Mouse (Mus musculus) testis, postnatal 14 days (tissue): ENCODE measurements at regions not wholly inside any gene's neighbourhood (a gene's known extent, or its start where the extent isn't known, plus 50 kb on each side); places are given as distances from the start of the nearest gene placed in this dataset.
"Not testable (repeated sequence)": the region's sequence is repeated elsewhere in the genome, so short reads cannot be mapped to it uniquely, and the experiment has no call there.

ENCODE experiments used
- DNase-seq: peaks from one replicate; pipeline ENCODE4 v3.0.0; 2021; ENCODE audit warnings: low spot score

DNA sequence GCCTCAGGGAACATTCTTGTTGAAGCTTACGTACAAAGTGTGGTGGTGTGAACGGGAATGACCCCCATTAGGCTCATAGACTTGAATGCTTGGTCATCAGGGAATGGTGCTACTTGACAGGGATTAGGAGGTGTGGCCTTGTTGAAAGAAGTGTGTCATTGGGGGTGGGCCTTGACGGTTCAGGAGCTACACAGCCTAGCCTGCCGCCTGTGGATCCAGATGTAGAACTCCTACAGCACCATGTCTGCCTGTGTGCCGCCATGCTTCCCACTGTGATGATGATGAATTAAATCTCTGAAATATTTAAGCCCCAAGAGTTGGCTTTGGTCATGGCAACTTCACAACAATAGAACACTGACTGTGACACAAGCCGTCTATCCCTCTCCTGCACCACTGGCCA, 163.6 kb downstream of the Ankrd50 start:
- DNase-seq = no peak

DNA sequence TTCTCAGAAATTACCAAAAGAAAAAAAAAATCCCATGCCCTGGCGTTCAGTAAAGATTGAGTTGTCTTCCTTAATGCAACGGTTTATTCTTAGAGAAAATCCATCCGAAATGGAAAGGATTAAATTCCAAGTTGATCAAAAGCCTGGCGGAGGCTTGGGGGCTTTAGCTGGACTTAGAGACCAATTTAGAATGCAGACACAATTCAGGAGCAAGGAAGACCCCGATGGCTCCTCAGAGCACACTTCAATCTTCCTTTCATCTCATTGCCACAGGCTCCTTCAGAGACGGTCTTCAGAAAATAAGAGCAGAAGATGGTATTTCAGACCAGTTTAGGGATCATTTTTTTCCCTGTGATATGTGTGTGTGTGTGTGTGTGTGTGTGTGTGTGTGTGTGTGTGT, 171.8 kb downstream of the Ankrd50 start:
- no peak for DNase-seq

DNA sequence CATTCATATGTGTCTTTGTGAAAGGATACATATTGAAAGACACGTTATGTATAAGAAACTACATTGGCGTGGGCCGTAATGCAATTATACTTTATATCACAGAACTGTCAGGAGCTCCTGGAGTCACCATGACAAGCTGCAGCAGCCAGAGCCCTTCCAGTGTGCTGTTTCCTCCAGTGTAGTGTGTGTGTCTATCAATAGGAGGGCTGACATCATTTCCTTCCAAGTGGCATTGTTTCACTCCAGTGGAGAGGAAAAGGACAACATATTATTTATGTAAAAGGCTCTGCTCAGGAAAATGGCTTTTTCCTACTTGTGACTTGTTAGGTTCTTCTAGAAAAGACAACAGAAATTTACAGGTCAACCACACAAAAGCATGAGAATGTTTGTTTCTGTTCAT, 172.5 kb downstream of the Ankrd50 start:
- no peak for DNase-seq

DNA sequence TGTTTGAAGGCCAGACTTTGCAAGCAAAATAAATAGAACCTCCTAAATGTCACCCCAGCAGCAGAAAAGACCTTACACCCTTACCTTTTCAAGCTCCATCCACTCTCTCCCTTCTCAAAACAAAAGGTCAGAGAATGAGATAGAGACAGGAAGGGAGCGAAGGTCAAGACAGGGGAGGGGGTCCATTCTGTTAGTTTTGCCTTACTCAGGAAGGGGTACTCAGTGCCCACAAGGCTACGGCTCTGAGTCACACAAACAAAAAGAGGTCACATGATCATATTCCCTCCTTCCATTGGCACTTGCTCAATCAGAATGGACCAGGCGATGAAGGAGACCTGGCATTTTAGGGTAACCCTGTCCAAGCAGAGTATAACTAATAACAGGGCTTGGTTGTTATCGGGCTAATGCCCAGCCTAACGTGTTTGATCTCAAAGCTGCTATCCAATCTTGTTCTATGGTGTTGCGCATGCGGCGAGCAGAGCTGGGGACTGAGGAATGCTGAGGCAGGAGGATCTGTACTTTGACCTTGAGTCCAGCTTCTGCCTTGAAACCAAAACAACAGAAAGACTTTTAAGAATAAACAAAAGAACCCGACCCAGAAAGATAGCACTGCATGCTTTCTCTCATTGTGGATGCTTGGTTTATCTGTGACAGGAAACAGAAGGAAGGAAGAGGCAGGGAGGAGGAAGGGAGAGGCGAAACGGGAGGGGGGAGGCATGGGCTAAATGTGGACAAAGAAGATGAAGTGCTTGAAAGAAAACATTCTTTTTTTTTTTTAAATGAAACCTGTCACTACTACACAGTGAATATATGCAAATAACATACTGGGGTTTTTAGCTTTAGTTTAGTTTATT, 184.5 kb downstream of the Ankrd50 start:
- no peak for DNase-seq

DNA sequence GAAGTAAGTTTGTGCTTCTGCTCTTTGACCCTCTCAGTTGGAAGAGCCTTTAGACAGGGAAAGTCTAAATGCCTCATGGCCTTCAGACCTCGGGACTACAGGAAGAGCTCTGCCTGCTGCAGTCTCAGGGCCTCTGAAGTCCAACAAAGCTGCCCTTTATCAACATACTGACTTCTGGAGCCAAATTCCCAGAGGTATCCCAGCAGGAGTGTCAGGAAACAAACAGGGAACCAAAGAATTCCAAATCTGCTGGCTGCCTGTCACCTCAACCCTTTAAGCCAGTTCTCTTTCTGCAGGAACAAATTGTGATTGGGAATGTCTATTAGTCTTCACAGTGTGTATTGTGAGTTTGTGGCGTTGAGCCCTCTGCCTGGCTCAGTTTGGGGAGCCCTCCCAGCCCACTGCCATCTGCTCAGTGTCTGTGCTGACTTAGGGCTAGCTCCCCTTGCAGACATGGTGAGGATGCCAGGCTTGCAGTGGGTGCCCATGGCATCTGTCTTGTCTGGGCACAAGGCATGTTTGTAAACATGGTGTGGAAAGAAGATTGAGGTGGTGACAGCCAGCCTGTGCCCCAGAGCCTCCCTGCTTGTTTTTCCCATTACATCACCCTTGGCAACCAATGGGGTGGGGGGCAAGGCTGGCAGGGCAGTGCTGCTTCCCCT, 185.3 kb downstream of the Ankrd50 start:
- no peak for DNase-seq

GRCm38 (mm10) chr3:38297499-38297898, 187.1 kb downstream of the Ankrd50 start:
- no peak for DNase-seq

DNA sequence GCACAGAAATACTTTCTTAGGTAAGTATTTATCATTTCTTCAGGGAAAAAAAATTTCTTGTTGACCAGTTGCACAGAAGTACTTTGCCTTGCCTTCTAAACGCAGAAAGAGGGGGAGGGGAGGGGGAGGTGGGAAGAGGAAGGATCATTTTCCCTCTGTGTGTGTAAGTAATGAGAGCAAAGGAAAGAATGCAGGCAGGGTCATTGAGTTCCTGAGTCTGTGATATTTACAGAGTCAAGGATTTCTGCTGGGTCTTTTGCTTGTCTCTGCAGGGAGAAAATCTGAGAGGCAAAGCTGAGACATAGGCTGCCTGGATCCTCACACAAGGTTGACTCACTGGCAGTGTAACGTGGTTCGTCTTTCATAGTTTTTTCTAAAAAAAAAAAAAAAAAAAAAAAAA, 195.6 kb downstream of the Ankrd50 start:
- no peak for DNase-seq

GRCm38 (mm10) chr3:38283687-38284124, 200.9 kb downstream of the Ankrd50 start:
- no peak for DNase-seq

DNA sequence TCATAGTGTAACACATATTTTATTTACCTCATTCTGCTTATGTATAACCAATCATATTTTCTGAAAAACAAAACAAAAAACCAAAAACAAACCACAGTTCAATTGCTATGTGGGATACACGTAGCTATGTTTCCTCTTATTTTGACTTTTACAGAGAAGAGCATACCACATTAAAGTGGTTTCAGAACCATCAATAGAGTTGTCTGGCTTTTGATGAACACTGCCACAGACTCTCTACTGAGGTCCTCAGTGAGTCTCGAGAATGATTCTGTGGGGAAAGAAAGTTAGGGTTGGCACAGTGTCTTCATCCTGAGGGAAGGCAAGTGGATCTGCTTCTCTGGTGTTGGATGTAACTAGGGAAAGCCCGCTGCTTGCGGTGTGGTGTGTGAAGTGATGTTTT, 201.8 kb downstream of the Ankrd50 start:
- no peak for DNase-seq

DNA sequence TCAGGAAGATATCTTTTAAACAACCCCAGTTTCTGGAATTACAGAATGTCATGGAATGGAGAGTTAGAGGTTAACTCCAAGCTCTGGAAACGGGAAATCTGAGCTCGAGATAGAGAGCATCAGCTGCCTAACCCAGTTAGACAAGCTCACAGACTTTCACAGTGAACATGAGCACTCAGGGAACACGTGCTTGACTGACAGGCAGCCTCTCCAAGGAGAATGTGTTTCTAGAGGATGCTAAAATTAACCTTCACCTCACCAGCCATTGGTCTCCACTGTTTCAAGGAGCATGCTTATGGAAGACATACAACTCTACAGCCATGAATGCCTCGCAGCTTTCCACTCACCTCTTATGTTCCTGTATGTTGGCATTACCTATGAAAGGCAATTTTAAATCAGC, 203.0 kb downstream of the Ankrd50 start:
- DNase-seq = no peak

DNA sequence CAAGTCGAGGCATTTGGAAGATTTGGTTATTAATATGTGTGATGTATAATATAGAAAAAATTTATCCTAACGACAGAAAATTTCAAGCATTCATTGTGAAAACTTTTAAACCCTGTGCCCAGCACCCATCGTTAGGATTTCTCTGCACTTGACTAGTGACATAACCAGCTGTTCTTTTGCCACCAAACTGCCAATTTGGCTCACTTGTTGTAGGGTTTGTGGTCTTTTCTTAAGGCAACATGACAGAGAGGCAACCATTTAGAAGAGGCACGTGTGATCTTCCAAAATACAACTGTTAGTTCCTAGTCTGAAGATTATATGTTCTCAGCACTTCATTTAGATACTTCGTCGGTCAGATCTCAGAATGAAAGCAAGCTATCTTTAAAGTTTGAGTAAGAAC, 203.8 kb downstream of the Ankrd50 start:
- no peak for DNase-seq

DNA sequence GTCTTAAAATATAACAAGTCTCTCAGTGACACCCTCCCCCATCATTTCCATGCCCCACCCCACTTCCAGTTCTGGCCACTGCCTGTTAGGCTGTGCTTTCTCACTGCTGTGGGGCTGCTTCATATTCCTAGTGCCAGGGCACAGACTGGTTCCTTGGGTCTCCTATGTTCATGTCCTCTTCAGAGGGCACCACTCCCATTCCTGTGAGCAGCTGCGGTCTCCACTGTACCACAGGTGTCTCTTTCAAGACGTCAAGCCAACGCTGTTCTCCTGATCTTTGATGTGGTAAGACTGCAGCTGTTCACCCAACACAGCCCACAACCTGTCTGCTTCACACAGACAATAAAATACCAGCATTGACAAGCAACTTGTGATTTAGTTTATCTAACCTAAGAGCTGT, 204.5 kb downstream of the Ankrd50 start:
- DNase-seq = no peak

DNA sequence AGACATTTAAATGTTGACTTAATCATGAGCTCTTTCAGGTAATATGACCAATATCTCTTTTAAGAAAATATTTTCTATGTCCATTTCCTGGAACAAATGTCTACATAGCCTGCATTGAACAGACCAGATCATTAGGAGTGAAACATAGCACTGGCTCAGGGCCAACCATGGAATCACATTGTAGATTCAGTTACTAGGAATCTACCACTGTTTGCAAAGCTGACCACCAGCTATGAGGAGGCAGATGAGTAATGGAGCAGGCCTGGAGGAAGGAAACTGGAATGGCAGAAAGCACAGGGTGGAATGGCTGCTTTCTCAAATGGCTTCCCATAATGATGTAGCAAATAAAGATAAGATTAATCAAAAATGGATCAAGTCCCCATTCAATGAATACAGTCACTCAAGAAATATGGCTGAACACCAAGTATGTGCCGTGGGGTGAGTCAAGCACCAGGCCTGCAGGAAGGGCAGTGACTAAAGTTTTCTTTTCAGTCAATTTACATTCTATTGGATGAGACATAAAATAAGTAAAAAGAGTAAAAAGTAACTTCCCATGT, 207.6 kb downstream of the Ankrd50 start:
- DNase-seq = no peak

GRCm38 (mm10) chr3:38275321-38275720, 209.3 kb downstream of the Ankrd50 start:
- peak; percentile 20 for DNase-seq

DNA sequence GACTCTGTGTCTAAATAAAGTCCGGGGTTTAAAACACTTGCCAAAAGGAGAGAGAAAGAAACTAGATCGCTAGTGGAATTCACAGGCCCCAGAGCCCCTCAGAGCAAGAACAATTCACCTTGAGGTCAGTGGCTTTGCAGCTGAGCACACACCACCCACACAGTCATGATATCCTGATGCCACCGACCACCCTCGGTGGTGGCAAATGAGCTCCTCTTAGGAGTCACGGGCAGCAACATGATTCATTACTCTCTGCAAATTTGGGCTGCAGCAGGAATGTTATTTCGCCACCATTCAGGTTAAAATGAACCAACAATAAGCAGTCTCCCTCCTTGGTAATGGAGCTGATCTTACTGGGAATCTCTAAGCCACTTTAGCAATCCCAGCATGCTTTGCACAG, 213.9 kb downstream of the Ankrd50 start:
- no peak for DNase-seq

- no peak for DNase-seq
Observed at GRCm38 (mm10) chr3:38268226-38268625, 216.4 kb downstream of the Ankrd50 start.

GRCm38 (mm10) chr3:38263261-38264141, 221.1 kb downstream of the Ankrd50 start:
- DNase-seq = no peak

GRCm38 (mm10) chr3:38261326-38262075, 223.1 kb downstream of the Ankrd50 start:
- DNase-seq = no peak

DNA sequence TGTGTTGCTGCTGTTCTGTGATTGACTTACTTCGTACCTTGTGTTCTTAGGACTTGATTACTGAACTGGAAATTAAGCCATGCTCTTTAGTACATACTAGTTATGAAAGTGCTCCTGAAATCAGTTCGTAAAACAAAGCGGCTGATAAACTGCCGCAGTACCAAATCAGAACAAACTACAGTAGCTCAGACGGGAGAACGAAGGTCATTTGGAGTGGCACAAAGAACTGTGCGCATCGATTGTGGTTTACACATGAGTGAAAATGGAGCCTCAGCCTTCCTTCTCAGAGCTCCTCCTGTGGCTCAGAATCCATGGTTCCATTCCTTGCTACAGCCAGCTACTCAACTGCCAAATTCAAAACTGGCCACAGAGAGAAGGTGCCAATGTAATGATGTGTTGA, 225.4 kb downstream of the Ankrd50 start:
- DNase-seq = not testable (repeated sequence)

DNA sequence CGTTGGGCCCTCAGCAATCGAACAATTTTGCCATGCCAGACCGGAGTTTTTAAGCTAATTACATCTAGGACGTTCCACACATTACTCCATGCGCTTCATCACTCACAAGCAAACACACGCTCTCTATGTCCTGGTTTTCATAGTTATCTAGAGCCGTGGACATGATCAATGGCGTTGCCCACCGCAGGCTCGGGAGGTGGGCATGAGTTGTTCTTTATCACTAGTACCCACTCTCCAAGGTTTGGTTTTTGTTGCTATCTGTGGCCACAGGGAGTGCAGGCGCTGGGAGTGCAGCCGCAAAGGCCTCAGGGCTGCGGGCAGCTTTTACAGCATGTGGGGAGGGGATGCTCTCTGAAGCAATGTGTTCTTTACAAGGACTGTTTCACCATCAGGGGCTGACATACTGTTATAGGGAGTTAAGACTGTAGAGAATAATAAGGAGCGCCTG, 226.8 kb downstream of the Ankrd50 start:
- DNase-seq = no peak

DNA sequence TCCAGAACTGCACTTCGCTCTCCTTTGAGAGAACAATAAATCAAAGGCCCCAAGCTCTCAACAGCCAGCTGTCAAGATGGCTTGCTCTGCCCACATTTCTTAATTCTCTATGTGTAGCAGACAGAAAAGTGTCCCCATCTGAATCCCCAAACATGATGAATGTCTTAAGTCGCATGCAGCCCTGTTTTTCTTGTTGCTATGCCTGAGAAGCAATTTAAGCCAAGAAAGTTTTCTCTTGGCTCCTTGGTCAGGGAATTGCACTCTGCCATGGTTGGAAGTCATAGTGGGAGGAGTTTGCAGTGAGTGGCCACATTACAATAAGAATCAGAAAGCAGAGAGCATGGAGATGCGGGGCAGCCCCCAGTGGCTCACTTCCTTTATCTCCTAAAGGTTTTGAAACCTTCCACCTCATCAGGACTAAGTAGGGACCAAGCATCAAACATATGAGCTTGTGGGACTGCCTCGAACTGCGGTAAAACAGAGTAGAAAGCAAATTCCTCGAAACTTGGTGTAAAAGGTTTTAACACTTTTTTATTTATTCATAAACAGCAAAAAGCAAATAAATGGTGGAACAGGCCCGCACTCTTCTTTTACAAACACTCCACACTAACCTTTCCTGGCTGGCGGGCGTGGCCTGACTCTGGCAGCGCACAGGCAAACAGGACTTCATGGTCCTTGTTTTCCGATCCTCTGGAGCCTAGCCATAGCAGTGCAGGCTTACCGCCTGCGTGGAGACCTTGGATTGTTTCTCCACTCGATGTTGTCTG, 227.4 kb downstream of the Ankrd50 start:
- DNase-seq = no peak
